Mouse (Mus musculus) hindbrain, embryonic 10.5 days (tissue): ENCODE results near the gene Ap1s1. TPM values are rescaled to one million over a fixed set of nuclear protein-coding genes. Genes with fewer than 3 reads are reported as not detected.

ENCODE experiments used
- DNase-seq: peaks from one replicate; pipeline ENCODE4 v3.0.0-alpha.2; 2017; ENCODE audit warnings: low spot score
- H3K27ac ChIP-seq: fragments of 300-500 bp; sonication (generic); 2 replicates; pipeline ENCODE4 v1.5.1; 2016; ENCODE audit warnings: mild to moderate bottlenecking, moderate library complexity
- H3K27me3 ChIP-seq: fragments of 300-500 bp; sonication (generic); 2 replicates; pipeline ENCODE4 v1.6.1; 2016; ENCODE audit warnings: mild to moderate bottlenecking; ENCODE audit not compliant: poor library complexity, insufficient read depth, severe bottlenecking
- H3K36me3 ChIP-seq: fragments of 300-500 bp; sonication (generic); 2 replicates; pipeline ENCODE4 v1.6.1; 2016; ENCODE audit warnings: mild to moderate bottlenecking, moderate library complexity
- H3K4me1 ChIP-seq: fragments of 300-500 bp; sonication (generic); replicated peaks from 2 replicates; pipeline ENCODE4 v1.6.1; 2016; ENCODE audit warnings: mild to moderate bottlenecking
- H3K4me3 ChIP-seq: fragments of 300-500 bp; sonication (generic); 2 replicates; pipeline ENCODE4 v1.5.1; 2016; ENCODE audit warnings: mild to moderate bottlenecking, moderate library complexity
- H3K9me3 ChIP-seq: fragments of 300-500 bp; sonication (generic); 2 replicates; pipeline ENCODE4 v1.6.1; 2016; ENCODE audit warnings: mild to moderate bottlenecking, moderate library complexity
- WGBS: fragments of 180-500 bp; shearing (Covaris S2); methylation state at CpG from one replicate; pipeline ENCODE4 v1.1.7; 2016; 5-methylcytosine and 5-hydroxymethylcytosine counted together
- microRNA counts: library from miRNA; unstranded; fragments of <30 nt; microRNA quantifications from one replicate; lab custom pipeline; 2017
- polyA plus RNA-seq: library from polyadenylated mRNA; unstranded; fragments of >200 nt; fragmentation: Nextera tagmentation; extraction: Ambion mirVana; gene quantifications from 2 replicates; pipeline ENCODE4 v1.2.1, GENCODE M21; 2016

Gene Ap1s1
- polyA plus RNA-seq, 1 experiment from 2014 or later: 232 TPM

GRCm38 (mm10) chr5:136988420-136988819, 57.5 kb downstream of the Ap1s1 start:
- no peak for DNase-seq
- peaks cover 56% of the 10 kb centered on the region for H3K36me3 ChIP-seq
- WGBS: 86% methylated on average over 7 of the region's 7 CpGs

GRCm38 (mm10) chr5:136987934-136988271, 58.0 kb downstream of the Ap1s1 start, which contains the start of gene Znhit1:
Znhit1 (minus strand) TSS chr5:136988021.
- H3K4me3 ChIP-seq: peak within 1 kb of the TSS; percentile 94
- DNase-seq: no peak
- H3K27ac ChIP-seq: peak within 1 kb of the TSS; percentile 100
- peaks cover 25% of the 10 kb centered on the region for H3K4me1 ChIP-seq
- no peaks in the 10 kb centered on the region for H3K27me3 ChIP-seq
- WGBS: 9% methylated on average over 12 of the region's 12 CpGs
- no peaks in the 10 kb centered on the region for H3K9me3 ChIP-seq
- peaks cover 52% of the 10 kb centered on the region for H3K36me3 ChIP-seq

More at GRCm38 (mm10) chr5:136988420-136988819, 57.5 kb downstream of the Ap1s1 start:
- Histone ChIP-seq H3K27me3 (no peaks in the 10 kb centered on the region), H3K4me3 (peak overlapping the region; percentile 94), H3K4me1 (peaks cover 25% of the 10 kb centered on the region), H3K27ac (peak overlapping the region; percentile 100), H3K9me3 (no peaks in the 10 kb centered on the region)

GRCm38 (mm10) chr5:136987138-136987933, 58.6 kb downstream of the Ap1s1 start:
- peak overlapping the region; percentile 100 for H3K27ac ChIP-seq
- peak; percentile 83 for DNase-seq
- under 1% methylated on average over 67 of the region's 67 CpGs for WGBS
- peak overlapping the region; percentile 94 for H3K4me3 ChIP-seq
- H3K4me1 ChIP-seq: peaks cover 25% of the 10 kb centered on the region
- H3K36me3 ChIP-seq: peaks cover 47% of the 10 kb centered on the region
- no peaks in the 10 kb centered on the region for H3K27me3 ChIP-seq
- H3K9me3 ChIP-seq: no peaks in the 10 kb centered on the region

GRCm38 (mm10) chr5:136986695-136987137, 59.2 kb downstream of the Ap1s1 start, which contains the start of gene Plod3:
Plod3 (plus strand) TSS chr5:136987019.
- H3K4me3 ChIP-seq: peak within 1 kb of the TSS; percentile 94
- H3K36me3 ChIP-seq: peaks cover 47% of the 10 kb centered on the region
- peak within 1 kb of the TSS; percentile 100 for H3K27ac ChIP-seq
- no peaks in the 10 kb centered on the region for H3K27me3 ChIP-seq
- WGBS: under 1% methylated on average over 26 of the region's 26 CpGs
- DNase-seq: peak; percentile 96
- H3K4me1 ChIP-seq: peaks cover 25% of the 10 kb centered on the region
- H3K9me3 ChIP-seq: no peaks in the 10 kb centered on the region

MicroRNA genes within 50 kb of the gene (microRNA counts, 519-probe panel; counts per million panel counts)
- microRNA mmu-miR-702 (lab: Ali Mortazavi, UCI): 1,255 counts per million, percentile 77 among the panel's probes with 10 or more counts

Other genes with a start within 250 kb of the Ap1s1 start
- gene Col26a1, start 162.9 kb downstream of the Ap1s1 start, polyA plus RNA-seq: 72.0 and 73.0 TPM in 2 replicates
- gene Ift22, start 138.0 kb downstream of the Ap1s1 start, polyA plus RNA-seq: 106 and 124 TPM in 2 replicates
- gene Fis1, start 92.9 kb downstream of the Ap1s1 start, polyA plus RNA-seq: 294 and 365 TPM in 2 replicates
- gene Cldn15, start 79.5 kb downstream of the Ap1s1 start, polyA plus RNA-seq: 0.09 and 0.38 TPM in 2 replicates
- gene Plod3, start 59.1 kb downstream of the Ap1s1 start, polyA plus RNA-seq: 40.6 and 43.3 TPM in 2 replicates
- 108 and 113 TPM in 2 replicates for gene Znhit1, start 58.1 kb downstream of the Ap1s1 start, polyA plus RNA-seq
- gene Vgf, start 19.7 kb downstream of the Ap1s1 start, polyA plus RNA-seq: 0.82 and 0.94 TPM in 2 replicates
- gene Serpine1, start 26.1 kb upstream of the Ap1s1 start, polyA plus RNA-seq: not detected in 2 replicates
- 5.2 and 5.4 TPM in 2 replicates for gene Trim56, start 70.1 kb upstream of the Ap1s1 start, polyA plus RNA-seq
- gene Muc3, start 103.2 kb upstream of the Ap1s1 start, polyA plus RNA-seq: not detected in 2 replicates
- gene Muc3a, start 166.3 kb upstream of the Ap1s1 start, polyA plus RNA-seq: 0.13 TPM in 1 of 2 replicates, not detected in the other
- gene Ache, start 241.4 kb upstream of the Ap1s1 start, polyA plus RNA-seq: 5.9 and 7.1 TPM in 2 replicates
- gene Ufsp1, start 248.5 kb upstream of the Ap1s1 start, polyA plus RNA-seq: 10.6 and 12.2 TPM in 2 replicates